Comparison of ENCODE assay signal across 8 mouse cellular contexts in the genomic region with DNA sequence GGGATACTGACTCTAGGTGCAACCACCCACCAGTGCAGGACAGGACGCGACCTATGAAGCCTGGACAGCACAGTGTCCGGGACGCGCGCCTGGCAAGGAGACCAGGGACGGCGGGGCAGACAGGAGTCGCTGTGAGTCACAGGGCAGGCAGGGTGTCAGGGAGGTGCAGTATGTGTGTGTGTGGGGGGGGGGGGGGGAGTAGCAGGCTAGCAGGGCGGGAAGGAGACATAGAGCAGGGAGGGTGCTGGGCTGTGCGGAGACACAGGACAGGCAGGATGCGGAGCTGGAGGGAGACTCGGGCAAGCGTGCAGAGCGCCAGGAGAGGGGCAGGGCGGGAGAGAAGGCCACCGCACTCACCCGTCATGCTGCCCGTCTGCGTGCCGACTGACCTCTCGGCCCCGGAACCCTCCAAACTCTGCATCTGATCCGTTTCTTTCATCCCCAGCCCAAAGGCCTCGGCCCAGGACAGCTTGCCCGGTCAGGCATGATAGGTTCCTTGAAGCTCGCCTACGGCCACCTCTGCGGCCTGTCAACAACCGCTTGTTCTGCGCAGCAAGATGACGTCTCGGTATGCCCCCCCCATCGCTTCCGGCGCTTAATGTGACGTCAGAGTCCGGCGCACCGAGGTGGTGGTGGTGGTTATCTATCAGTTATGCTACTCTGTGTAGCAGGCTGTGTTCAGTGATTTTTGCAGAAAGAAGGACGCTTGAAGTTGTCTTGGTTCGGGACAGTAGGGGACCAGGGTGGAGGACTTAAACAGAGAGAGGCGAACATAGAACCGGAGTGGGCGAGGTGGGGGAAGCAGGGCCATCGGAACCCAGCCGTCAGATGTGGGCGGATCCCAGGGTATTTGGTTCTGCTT. TPM values are rescaled to one million over a fixed set of nuclear protein-coding genes. Genes with fewer than 3 reads are reported as not detected.
DNase-seq lines count a peak whose midpoint lies in the region; ATAC-seq lines count a peak whose summit lies in the region.

TSS of gene Cdadc1 (minus strand) at position 562 of the 862 bp plus-strand sequence.

- peak; percentile 85 for ATAC-seq in inflammation-experienced regulatory T-cells, adult 6 months
- ATAC-seq in megakaryocyte-erythroid progenitor cell, adult 5-6 weeks (replicated peaks; ENCODE audit: low FRiP score, low TSS enrichment, poor library complexity, severe bottlenecking), result peak; percentile 89

- DNase-seq in adipocyte (ENCODE audit: low spot score), result peak; percentile 91
- DNase-seq in embryo, embryonic 10 days (ENCODE audit: low spot score), result peak; percentile 89
- DNase-seq in gastrocnemius, postnatal 10 days, result peak; percentile 93
- DNase-seq in left cerebral cortex, postnatal 10 days (ENCODE audit: extremely low spot score in 1 of 2, low spot score in 2 of 2), result peak; percentile 94 to 95
- peak; percentile 95 for DNase-seq in right cerebral cortex, postnatal 25 days
- peak; percentile 91 to 97 for DNase-seq in urinary bladder, postnatal 4 days (ENCODE audit: low spot score in 2 of 2)

- intact Hi-C loops in left cerebral cortex, postnatal 10 days (cut with DNase I), result no loop called here

RNA-seq across cellular contexts. Expression of gene Cdadc1, which starts in this region (rescaled TPM):
- 10 to 100 TPM; 19.4 to 25.5 TPM for total RNA-seq in gastrocnemius, postnatal 10 days (2021)
- polyA plus RNA-seq in inflammation-experienced regulatory T-cells, adult 6 months (2017; shearing (Covaris generic)), result 10 to 100 TPM; 33.3 to 56.1 (median 37.0) TPM
- total RNA-seq in left cerebral cortex, postnatal 10 days (2021), result 10 to 100 TPM; 39.3 to 49.8 TPM
- 20.9 and 23.2 TPM in 2 replicates for total RNA-seq in megakaryocyte-erythroid progenitor cell, adult 5-6 weeks (2014; fragmentation: Nextera tagmentation)
- 18.9 and 24.9 TPM in 2 replicates for total RNA-seq in megakaryocyte-erythroid progenitor cell, adult 5-6 weeks (2017)

Comparison
In these comparisons a context has a peak if more than half of its experiments do, and no peak if none do; other contexts are left out.
1. Peak in every context shown above with its lines: DNase-seq and ATAC-seq.